Mouse (Mus musculus): ENCODE results near the gene C1ql1.
A peak's percentile ranks its signal among the peaks of the same experiment; 100 is the strongest.

The C1ql1 gene

DNA sequence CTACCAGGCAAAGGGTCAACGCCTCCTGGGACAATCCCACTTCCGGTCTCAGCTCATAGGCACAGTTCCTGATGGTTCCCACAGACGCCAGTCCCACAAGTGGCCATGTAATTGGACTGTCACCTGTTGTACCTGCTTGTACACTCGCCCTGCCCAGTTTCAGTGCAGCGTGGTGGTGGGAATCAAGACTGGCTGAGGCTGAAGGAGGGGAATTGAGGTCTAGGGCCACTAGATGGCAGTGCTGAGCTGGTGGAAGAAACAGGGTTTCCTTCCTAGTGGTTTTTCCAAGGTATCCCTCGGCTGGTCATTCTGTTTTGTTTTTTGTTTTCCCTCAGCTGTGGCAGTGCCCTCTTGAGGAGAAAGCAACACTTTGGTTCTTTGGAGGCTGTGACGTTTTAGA lies 45.7 kb downstream of the C1ql1 start, which contains the start of gene Gfap:
TSS of gene Gfap (minus strand) at position 150 of the 400 bp plus-strand sequence.
- DNase-seq (ENCODE audit: low spot score): peak; percentile 80

DNA sequence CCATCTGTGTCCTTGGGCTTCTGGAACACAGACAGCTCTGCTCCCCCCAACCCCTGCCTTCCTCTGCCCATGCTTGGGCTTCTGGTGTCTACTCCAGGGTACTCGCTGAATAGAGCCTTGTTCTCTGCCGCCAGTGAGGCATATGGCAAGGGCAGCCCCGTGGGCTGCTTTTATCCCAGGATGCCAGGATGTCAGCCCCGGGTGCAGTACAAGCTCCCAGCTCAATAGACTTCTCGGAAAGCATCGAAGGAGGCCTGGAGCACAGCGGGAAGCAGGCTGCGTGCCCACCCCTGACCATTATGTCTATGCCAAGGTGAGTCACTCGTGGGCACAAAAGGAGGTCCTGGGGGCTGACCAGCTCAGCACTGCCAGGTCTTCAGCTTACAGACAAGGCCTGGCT lies 48.1 kb downstream of the C1ql1 start:
- peak; percentile 58 for DNase-seq (ENCODE audit: low spot score)

DNA sequence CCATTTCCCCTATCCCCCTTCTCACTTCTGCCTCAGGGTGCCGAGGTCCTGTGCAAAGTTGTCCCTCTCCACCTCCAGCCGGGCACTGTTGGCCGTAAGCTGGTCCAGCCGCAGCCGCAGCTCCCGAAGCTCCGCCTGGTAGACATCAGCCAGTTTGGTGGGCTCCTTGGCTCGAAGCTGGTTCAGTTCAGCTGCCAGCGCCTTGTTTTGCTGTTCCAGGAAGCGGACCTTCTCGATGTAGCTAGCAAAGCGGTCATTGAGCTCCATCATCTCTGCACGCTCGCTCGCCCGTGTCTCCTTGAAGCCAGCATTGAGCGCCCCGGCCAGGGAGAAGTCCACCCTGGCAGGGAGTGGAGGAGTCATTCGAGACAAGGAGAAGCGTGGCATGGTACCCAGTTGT lies 49.8 kb downstream of the C1ql1 start:
- no peak for DNase-seq (ENCODE audit: low spot score)

DNA sequence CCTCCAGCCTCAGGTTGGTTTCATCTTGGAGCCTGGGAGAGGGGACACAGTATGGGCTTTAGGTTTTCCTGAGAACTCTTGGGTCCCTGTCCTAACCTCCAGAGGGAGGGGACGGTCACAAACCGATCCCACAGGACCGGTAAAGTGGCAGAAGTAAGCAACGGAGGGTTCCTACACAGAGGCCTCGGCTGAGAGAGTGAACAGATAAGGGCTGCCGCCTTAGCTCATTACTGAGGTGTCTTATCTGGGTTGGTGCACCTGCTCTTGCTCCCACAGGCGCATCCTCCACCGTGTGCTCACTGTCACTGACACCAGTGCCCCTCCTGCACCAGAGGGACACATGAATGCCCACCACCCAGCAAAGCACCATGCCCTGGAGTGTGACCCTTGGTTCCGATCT lies 50.7 kb downstream of the C1ql1 start:
- no peak for DNase-seq (ENCODE audit: low spot score)

DNA sequence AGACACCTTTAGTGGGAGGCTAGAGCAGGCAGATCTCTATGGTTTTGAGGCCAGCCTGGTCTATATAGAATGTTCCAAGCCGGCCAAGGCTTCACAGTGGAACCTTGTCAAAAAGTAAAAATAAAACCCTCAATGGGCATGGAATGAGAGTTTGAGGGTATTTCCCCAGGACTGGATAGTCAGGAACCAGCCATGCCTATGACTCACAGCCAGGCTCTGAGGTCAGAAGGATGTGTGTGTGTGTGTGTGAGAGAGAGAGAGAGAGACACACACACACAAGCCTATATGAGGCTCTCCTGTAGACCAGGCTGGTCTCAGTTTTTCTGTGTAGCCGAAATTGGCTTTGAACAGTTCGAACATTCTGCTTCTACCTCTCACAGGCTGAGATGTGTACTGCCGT lies 51.8 kb downstream of the C1ql1 start:
- DNase-seq (ENCODE audit: low spot score): no peak

DNA sequence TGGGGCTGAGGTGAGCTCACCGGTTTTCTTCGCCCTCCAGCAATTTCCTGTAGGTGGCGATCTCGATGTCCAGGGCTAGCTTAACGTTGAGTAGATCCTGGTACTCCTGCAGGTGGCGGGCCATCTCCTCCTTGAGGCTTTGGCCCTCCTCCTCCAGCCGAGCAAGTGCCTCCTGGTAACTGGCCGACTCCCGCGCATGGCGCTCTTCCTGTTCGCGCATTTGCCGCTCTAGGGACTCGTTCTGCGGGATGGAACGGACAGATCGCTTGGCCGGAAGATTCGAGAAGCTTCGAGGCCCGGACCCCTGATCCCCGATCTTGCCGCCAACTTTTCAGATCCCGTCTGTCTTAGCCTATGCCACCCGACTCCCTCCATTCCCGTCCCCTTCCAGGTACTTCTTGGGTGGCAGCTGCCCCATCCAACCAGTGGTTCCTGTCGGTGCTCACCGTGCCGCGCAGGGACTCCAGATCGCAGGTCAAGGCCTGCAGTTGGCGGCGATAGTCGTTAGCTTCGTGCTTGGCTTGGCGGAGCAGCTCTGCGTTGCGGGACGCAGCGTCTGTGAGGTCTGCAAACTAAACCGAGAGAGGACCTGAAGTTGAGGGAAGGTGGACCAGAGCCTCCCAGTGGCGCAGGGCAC lies 53.4 kb downstream of the C1ql1 start:
- DNase-seq (ENCODE audit: low spot score): peak; percentile 47

DNA sequence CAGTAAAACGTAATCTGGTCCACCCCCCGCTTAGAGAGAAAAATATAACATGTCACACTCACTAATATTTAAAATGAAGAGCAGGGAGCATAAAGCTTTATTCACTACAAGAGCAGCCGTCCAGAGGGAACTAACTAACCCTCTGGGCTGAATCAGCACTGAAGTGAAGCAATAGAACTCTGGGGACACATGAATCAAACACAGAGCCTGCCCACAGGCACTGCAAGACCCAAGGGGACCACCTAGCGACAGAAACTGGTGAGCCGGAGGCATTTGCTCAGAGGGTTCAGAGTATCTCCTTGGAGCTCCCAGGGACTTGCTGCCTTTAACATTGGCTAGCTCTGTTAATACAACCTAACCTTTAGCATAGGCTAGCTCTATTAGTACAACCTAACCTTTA lies 56.4 kb downstream of the C1ql1 start:
- DNase-seq (ENCODE audit: low spot score): no peak
